Mouse (Mus musculus) heart, postnatal 0 days (tissue): ENCODE results near the gene Lima1.

Source experiments
- CTCF ChIP-seq: IDR thresholded peaks from 2 replicates; pipeline ENCODE4 v1.5.1; 2016; ENCODE audit warnings: antibody characterized with exemption, control low read depth, low read depth
- EP300 ChIP-seq: IDR thresholded peaks from 2 replicates; pipeline ENCODE4 v1.6.1; 2016; ENCODE audit warnings: antibody characterized with exemption, low read depth

- TF ChIP-seq EP300 (no peak), CTCF (peak; percentile 47)
Observed at GRCm38 (mm10) chr15:99796066-99796465, 79.2 kb downstream of the Lima1 start.
